Mouse (Mus musculus): ENCODE results near the gene Lrrc45.

DNA sequence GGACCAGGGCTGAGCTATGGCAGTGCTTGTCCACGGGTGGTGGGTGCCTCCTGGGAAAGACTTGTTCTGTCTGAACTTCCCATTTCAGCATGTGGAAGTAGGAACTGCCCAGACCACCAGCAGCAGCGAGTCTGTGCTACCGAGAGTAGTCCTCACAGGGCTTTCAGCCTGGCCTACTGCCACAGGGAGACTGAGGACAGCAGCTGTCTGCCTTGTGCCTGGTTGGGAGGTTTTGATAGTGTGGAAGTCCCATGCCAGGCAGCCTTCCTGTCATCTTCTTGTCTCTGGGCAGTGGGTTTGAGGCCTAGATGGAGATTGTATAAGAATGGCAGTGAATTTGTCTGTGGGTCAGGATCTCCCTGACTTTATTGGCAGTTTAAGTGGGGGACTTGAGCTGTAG, 24.4 kb upstream of the Lrrc45 start:
- TF ChIP-seq CTCF (IDR thresholded peaks at IDR 0.05; ENCODE audit: extremely low read depth, insufficient read depth, insufficient read length, insufficient replicate concordance), result no peak
- TF ChIP-seq POLR2A (IDR thresholded peaks at IDR 0.05; ENCODE audit: low read depth, low read length), result no peak

All from spleen, adult 2 months (tissue).